Mouse (Mus musculus): ENCODE results near the gene Srl. TPM values are rescaled to one million over a fixed set of nuclear protein-coding genes. Genes with fewer than 3 reads are reported as not detected.
"Not testable (repeated sequence)": the region's sequence is repeated elsewhere in the genome, so short reads cannot be mapped to it uniquely, and the experiment has no call there.

Srl gene
- 89.2 and 112 TPM in 2 replicates for polyA plus RNA-seq (2014; fragmentation: Nextera tagmentation; extraction: Ambion mirVana)

DNA sequence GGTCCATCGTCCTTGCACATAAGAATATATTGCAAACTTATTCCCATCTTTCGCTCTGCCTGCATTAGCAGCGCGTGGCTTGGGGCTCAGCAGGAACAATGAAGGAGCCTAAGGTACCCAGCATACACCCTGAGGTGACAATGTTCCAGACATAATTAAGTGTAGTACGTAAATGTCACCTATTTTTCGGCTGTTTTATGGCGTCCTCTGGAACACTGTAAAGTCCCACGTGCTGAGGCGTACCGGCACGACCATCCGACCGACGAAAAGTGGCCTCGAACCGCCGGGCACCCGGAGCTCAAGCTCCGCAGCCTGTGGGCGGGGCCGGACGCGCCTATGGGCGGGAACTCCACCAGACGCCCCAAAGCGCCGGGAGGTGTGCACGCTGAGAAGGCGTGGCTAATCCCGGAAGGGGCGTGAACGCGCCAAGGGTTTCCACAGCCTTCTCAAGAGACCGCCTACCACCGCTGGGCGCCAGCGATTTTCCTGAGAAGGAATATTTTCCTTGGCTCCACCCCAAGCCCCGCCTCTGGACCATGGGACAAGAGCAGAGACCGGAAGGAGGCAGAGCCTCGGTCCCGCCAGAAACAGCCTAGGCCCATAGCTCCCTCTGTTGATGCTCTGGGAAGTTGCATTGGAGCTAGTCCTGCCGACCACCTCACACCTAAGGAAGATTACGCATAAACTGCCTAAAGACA lies at the start of gene Srl:
TSS of gene Srl (minus strand) at position 316 of the 698 bp plus-strand sequence.
- DNase-seq (ENCODE audit: low spot score) (peak; percentile 100), ATAC-seq (ENCODE audit: low read depth) (peak; percentile 97)
- Histone ChIP-seq H3K27ac (replicated peaks; ENCODE audit: low read depth, low read length) (0 out of 2 replicates have a peak within 1 kb of the TSS, but pooled peaks have one; percentile 16), H3K9ac (ENCODE audit: low read depth, low read length) (peak within 1 kb of the TSS; percentile 59), H3K4me3 (ENCODE audit: low read depth, low read length) (peak within 1 kb of the TSS; percentile 44), H3K4me1 (ENCODE audit: control insufficient read depth, insufficient read depth, low read length) (0 out of 2 replicates have a peak, but pooled peaks cover 5% of the 10 kb centered on the region), H3K4me2 (ENCODE audit: low read depth, low read length) (peak within 1 kb of the TSS; percentile 56), H3K36me3 (ENCODE audit: control insufficient read depth, insufficient read depth, low read length) (peaks cover 16% of the 10 kb centered on the region), H3K27me3 (replicated peaks; ENCODE audit: control insufficient read depth, insufficient read depth, low read length) (no peaks in the 10 kb centered on the region), H3K9me3 (ENCODE audit: control insufficient read depth, low read length) (no peaks in the 10 kb centered on the region)
- WGBS, result 2% methylated on average over 33 of the region's 43 CpGs

- DNase-seq (ENCODE audit: low spot score), result no peak
- Histone ChIP-seq H3K4me2 (ENCODE audit: low read depth, low read length) (no peak overlapping the region), H3K27me3 (replicated peaks; ENCODE audit: control insufficient read depth, insufficient read depth, low read length) (no peaks in the 10 kb centered on the region), H3K9me3 (ENCODE audit: control insufficient read depth, low read length) (no peaks in the 10 kb centered on the region), H3K9ac (ENCODE audit: low read depth, low read length) (no peak overlapping the region), H3K36me3 (ENCODE audit: control insufficient read depth, insufficient read depth, low read length) (peaks cover 14% of the 10 kb centered on the region), H3K4me3 (ENCODE audit: low read depth, low read length) (no peak overlapping the region), H3K4me1 (ENCODE audit: control insufficient read depth, insufficient read depth, low read length) (peaks cover 21% of the 10 kb centered on the region), H3K27ac (replicated peaks; ENCODE audit: low read depth, low read length) (no peak overlapping the region)
- ATAC-seq (ENCODE audit: low read depth), result no peak
- 96% methylated on average over 9 of the region's 9 CpGs for WGBS
These were observed 48.6 kb upstream of the Srl start for GRCm38 (mm10) chr16:4590236-4590635.

DNA sequence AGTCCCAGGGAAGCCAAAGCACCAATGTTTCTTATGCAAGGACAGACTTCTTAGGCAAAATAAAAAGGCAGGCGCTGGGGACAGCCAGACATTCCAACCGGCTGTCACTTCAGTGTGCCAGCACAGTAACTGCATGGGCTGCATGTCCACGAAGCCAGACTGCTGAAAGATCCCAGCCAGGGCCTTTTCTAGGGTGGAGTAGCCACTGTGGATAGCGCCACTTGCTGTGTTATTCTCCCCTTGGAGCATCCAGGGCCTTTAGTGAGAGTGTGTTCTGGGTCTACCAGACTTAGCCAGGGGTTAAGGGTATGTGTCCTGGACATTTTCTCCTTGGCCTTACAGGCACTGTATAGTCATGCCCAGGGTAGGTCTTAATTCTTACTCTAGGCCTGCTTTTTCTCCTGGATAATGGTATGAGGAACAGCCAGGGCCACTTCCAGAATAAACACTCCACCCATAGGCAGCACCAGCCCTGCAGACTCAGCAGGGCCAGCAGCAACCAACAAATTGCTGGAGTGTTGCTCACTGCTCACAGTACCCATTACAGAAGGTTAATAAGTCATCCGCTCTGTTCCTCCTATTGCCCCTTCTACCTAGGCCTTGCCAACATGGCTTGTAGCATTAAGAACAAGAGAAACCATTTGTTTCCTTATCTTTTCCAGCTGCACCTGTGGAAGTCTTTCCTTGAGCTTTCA lies 46.0 kb upstream of the Srl start:
- ATAC-seq (ENCODE audit: low read depth) (no peak), DNase-seq (ENCODE audit: low spot score) (no peak)
- Histone ChIP-seq H3K9ac (ENCODE audit: low read depth, low read length) (peak overlapping the region; percentile 69), H3K36me3 (ENCODE audit: control insufficient read depth, insufficient read depth, low read length) (peaks cover 14% of the 10 kb centered on the region), H3K27ac (replicated peaks; ENCODE audit: low read depth, low read length) (peak overlapping the region; percentile 93), H3K9me3 (ENCODE audit: control insufficient read depth, low read length) (no peaks in the 10 kb centered on the region), H3K4me3 (ENCODE audit: low read depth, low read length) (no peak overlapping the region), H3K27me3 (replicated peaks; ENCODE audit: control insufficient read depth, insufficient read depth, low read length) (no peaks in the 10 kb centered on the region), H3K4me1 (ENCODE audit: control insufficient read depth, insufficient read depth, low read length) (peaks cover 14% of the 10 kb centered on the region), H3K4me2 (ENCODE audit: low read depth, low read length) (0 out of 2 replicates have a peak overlapping the region, but pooled peaks have one; percentile 68)
- WGBS, result 56% methylated on average over 5 of the region's 5 CpGs

DNA sequence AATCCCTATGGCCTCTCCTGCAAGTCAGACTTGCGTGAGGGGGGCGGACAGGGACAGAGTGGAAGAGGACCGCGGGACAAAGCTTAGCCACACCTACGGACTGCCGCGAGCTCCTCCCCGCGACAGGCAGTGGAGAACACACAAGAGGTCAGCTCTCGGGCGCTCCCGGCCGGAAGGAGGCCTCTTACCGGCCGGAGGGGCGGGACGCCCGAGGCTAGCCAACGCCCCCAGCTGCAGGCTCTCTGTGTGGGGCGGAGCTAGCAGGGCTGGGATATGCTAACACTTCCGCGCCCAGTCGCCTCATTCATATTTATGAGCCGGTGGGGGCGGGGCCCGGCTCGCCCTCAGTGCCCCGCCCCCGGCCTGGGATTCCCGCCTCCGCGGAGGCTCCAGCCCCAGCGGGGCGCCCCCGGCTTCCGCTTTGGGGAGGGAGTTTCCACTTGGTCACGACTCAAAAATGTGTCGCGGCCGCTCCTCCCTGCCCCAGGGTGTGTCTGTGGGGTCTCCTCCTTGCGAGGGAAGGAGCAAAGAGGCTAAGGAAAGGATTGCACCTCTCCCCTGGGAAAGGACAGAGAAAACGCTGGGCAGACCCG lies 45.0 kb upstream of the Srl start:
- ATAC-seq (ENCODE audit: low read depth), result peak; percentile 99
- under 1% methylated on average over 21 of the region's 43 CpGs for WGBS
- peak; percentile 99 for DNase-seq (ENCODE audit: low spot score)

DNA sequence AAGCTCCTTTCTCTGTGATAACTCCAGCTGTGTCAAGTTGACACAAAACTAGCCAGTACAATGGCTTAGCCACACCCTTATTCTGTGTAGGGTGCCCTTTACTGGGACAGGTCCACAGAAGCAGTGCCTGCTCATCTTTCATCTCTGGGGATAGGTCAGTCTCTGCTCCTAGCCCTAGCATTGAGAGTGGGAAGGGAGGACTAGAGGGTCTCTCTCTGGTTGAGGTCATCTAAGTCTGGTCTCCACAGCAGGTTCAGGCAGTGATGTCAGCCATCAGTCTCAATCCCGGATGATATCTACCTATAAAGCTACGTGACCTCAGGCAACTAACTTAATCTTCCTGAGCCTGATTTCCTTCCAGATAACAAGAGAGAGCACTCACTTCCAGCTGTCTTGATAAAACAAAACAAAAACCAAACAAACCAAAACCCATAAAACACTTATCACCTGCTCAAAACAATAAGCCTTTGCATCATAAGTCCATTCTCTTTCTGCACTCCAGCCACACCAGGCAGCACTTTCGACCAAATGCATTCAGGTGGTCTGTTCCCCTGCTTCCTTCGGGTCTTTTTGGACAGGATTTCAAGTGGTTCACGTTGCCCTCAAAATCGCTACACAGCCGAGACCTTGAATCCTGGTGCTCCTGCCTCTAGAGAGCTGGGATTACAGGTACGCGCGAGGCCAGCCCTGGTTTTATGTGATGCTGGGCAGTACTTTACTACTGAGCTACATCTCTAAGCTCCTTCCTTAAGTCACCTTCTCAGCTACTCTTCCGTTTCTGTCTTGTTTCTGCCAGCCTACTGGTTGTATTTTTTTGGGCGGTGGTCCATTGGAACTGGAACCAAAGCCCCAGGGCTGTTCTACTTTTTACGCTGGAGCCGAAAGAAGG lies 44.3 kb upstream of the Srl start:
- no peaks in the 10 kb centered on the region for H3K9me3 ChIP-seq (ENCODE audit: control insufficient read depth, low read length)
- H3K4me1 ChIP-seq (ENCODE audit: control insufficient read depth, insufficient read depth, low read length), result peaks cover 9% of the 10 kb centered on the region
- H3K4me2 ChIP-seq (ENCODE audit: low read depth, low read length), result peak overlapping the region; percentile 68
- WGBS, result 9% methylated on average over 14 of the region's 14 CpGs
- H3K27ac ChIP-seq (replicated peaks; ENCODE audit: low read depth, low read length), result peak overlapping the region; percentile 93
- peak overlapping the region; percentile 69 for H3K9ac ChIP-seq (ENCODE audit: low read depth, low read length)
- peak overlapping the region; percentile 47 for H3K4me3 ChIP-seq (ENCODE audit: low read depth, low read length)
- ATAC-seq (ENCODE audit: low read depth), result peak; percentile 31
- peaks cover 6% of the 10 kb centered on the region; the same call in 1 of the 2 replicates for H3K36me3 ChIP-seq (ENCODE audit: control insufficient read depth, insufficient read depth, low read length)
- DNase-seq (ENCODE audit: low spot score), result no peak
- H3K27me3 ChIP-seq (replicated peaks; ENCODE audit: control insufficient read depth, insufficient read depth, low read length), result no peaks in the 10 kb centered on the region

More for the DNA sequence above, 45.0 kb upstream of the Srl start:
- Histone ChIP-seq H3K9ac (ENCODE audit: low read depth, low read length) (peak overlapping the region; percentile 69), H3K4me2 (ENCODE audit: low read depth, low read length) (peak overlapping the region; percentile 68), H3K36me3 (ENCODE audit: control insufficient read depth, insufficient read depth, low read length) (peaks cover 8% of the 10 kb centered on the region; the same call in 1 of the 2 replicates), H3K4me1 (ENCODE audit: control insufficient read depth, insufficient read depth, low read length) (peaks cover 9% of the 10 kb centered on the region), H3K27me3 (replicated peaks; ENCODE audit: control insufficient read depth, insufficient read depth, low read length) (no peaks in the 10 kb centered on the region), H3K4me3 (ENCODE audit: low read depth, low read length) (peak overlapping the region; percentile 47), H3K9me3 (ENCODE audit: control insufficient read depth, low read length) (no peaks in the 10 kb centered on the region), H3K27ac (replicated peaks; ENCODE audit: low read depth, low read length) (peak overlapping the region; percentile 93)

GRCm38 (mm10) chr16:4584438-4584837 lies 42.8 kb upstream of the Srl start:
- no peak overlapping the region for H3K27ac ChIP-seq (replicated peaks; ENCODE audit: low read depth, low read length)
- WGBS, result 67% methylated on average over 5 of the region's 5 CpGs
- H3K9me3 ChIP-seq (ENCODE audit: control insufficient read depth, low read length), result no peaks in the 10 kb centered on the region
- DNase-seq (ENCODE audit: low spot score) (no peak), ATAC-seq (ENCODE audit: low read depth) (no peak)
- no peak overlapping the region for H3K4me3 ChIP-seq (ENCODE audit: low read depth, low read length)
- no peak overlapping the region for H3K9ac ChIP-seq (ENCODE audit: low read depth, low read length)
- no peak overlapping the region for H3K4me2 ChIP-seq (ENCODE audit: low read depth, low read length)
- H3K36me3 ChIP-seq (ENCODE audit: control insufficient read depth, insufficient read depth, low read length), result no peaks in the 10 kb centered on the region
- H3K27me3 ChIP-seq (replicated peaks; ENCODE audit: control insufficient read depth, insufficient read depth, low read length), result no peaks in the 10 kb centered on the region
- peaks cover 9% of the 10 kb centered on the region for H3K4me1 ChIP-seq (ENCODE audit: control insufficient read depth, insufficient read depth, low read length)

GRCm38 (mm10) chr16:4583807-4584206 lies 42.2 kb upstream of the Srl start:
- no peak overlapping the region for H3K4me2 ChIP-seq (ENCODE audit: low read depth, low read length)
- no peaks in the 10 kb centered on the region for H3K27me3 ChIP-seq (replicated peaks; ENCODE audit: control insufficient read depth, insufficient read depth, low read length)
- DNase-seq (ENCODE audit: low spot score), result no peak
- no peaks in the 10 kb centered on the region for H3K9me3 ChIP-seq (ENCODE audit: control insufficient read depth, low read length)
- peaks cover 9% of the 10 kb centered on the region for H3K4me1 ChIP-seq (ENCODE audit: control insufficient read depth, insufficient read depth, low read length)
- H3K4me3 ChIP-seq (ENCODE audit: low read depth, low read length), result no peak overlapping the region
- no peak for ATAC-seq (ENCODE audit: low read depth)
- H3K9ac ChIP-seq (ENCODE audit: low read depth, low read length), result no peak overlapping the region
- no peak overlapping the region for H3K27ac ChIP-seq (replicated peaks; ENCODE audit: low read depth, low read length)
- H3K36me3 ChIP-seq (ENCODE audit: control insufficient read depth, insufficient read depth, low read length), result no peaks in the 10 kb centered on the region
- WGBS, result 82% methylated on average over 3 of the region's 3 CpGs

GRCm38 (mm10) chr16:4581179-4581578 lies 39.6 kb upstream of the Srl start:
- H3K4me2 ChIP-seq (ENCODE audit: low read depth, low read length); H3K36me3 ChIP-seq (ENCODE audit: control insufficient read depth, insufficient read depth, low read length); H3K4me3 ChIP-seq (ENCODE audit: low read depth, low read length); ATAC-seq (ENCODE audit: low read depth); H3K9ac ChIP-seq (ENCODE audit: low read depth, low read length); DNase-seq (ENCODE audit: low spot score); H3K4me1 ChIP-seq (ENCODE audit: control insufficient read depth, insufficient read depth, low read length); H3K27ac ChIP-seq (replicated peaks; ENCODE audit: low read depth, low read length); H3K27me3 ChIP-seq (replicated peaks; ENCODE audit: control insufficient read depth, insufficient read depth, low read length); H3K9me3 ChIP-seq (ENCODE audit: control insufficient read depth, low read length): not testable (repeated sequence)
- 93% methylated on average over 3 of the region's 4 CpGs for WGBS
